Mouse (Mus musculus): ENCODE results near the gene Gm4553. TPM values are rescaled to one million over a fixed set of nuclear protein-coding genes. Genes with fewer than 3 reads are reported as not detected.

The Gm4553 gene
- polyA plus RNA-seq (2012; ENCODE audit: low replicate concordance) = not detected in 2 replicates

GRCm38 (mm10) chr7:142165639-142166038 lies at the start of gene Gm4553:
Gene Gm4553 (minus strand): TSS chr7:142165739.

GRCm38 (mm10) chr7:142211559-142211958 lies 46.0 kb upstream of the Gm4553 start, which contains the start of gene Gm7579:
Gene Gm7579 (plus strand): TSS chr7:142211859.

GRCm38 (mm10) chr7:142201064-142201463 lies 35.5 kb upstream of the Gm4553 start, which contains the start of gene Krtap5-3:
Gene Krtap5-3 (plus strand): TSS chr7:142201364.

GRCm38 (mm10) chr7:142190289-142190688 lies 24.8 kb upstream of the Gm4553 start, which contains the start of gene Gm10153:
Gene Gm10153 (minus strand): TSS chr7:142190389.

GRCm38 (mm10) chr7:142175905-142176304 lies 10.4 kb upstream of the Gm4553 start, which contains the start of gene Krtap5-2:
Gene Krtap5-2 (minus strand): TSS chr7:142176005.

GRCm38 (mm10) chr7:142157013-142157412 lies 8.5 kb downstream of the Gm4553 start, which contains the start of gene Gm29735:
Gene Gm29735 (minus strand): TSS chr7:142157113.

GRCm38 (mm10) chr7:142144507-142144906 lies 21.0 kb downstream of the Gm4553 start, which contains the start of gene Gm45337:
Gene Gm45337 (minus strand): TSS chr7:142144607.

GRCm38 (mm10) chr7:142135934-142136333 lies 29.6 kb downstream of the Gm4553 start, which contains the start of gene Gm39115:
Gene Gm39115 (minus strand): TSS chr7:142136034.

GRCm38 (mm10) chr7:142120629-142121028 lies 44.9 kb downstream of the Gm4553 start, which contains the start of gene Gm45618:
Gene Gm45618 (minus strand): TSS chr7:142120729.

Other genes with a start within 250 kb of the Gm4553 start
- 46.2 and 87.7 TPM in 2 replicates for gene Tollip, start 247.2 kb downstream of the Gm4553 start, polyA plus RNA-seq (2012; ENCODE audit: low replicate concordance)
- gene Brsk2, start 216.0 kb downstream of the Gm4553 start, polyA plus RNA-seq (2012; ENCODE audit: low replicate concordance) = 0.05 and 0.15 TPM in 2 replicates
- gene Mob2, start 104.7 kb downstream of the Gm4553 start, polyA plus RNA-seq (2012; ENCODE audit: low replicate concordance) = 11.6 and 41.1 TPM in 2 replicates
- gene Dusp8, start 69.9 kb downstream of the Gm4553 start, polyA plus RNA-seq (2012; ENCODE audit: low replicate concordance) = 0.27 and 1.8 TPM in 2 replicates
- not detected in 2 replicates for gene Gm45618, start 45.0 kb downstream of the Gm4553 start, polyA plus RNA-seq (2012; ENCODE audit: low replicate concordance)
- gene Gm39115, start 29.7 kb downstream of the Gm4553 start, polyA plus RNA-seq (2012; ENCODE audit: low replicate concordance) = not detected in 2 replicates
- not detected in 2 replicates for gene Gm45337, start 21.1 kb downstream of the Gm4553 start, polyA plus RNA-seq (2012; ENCODE audit: low replicate concordance)
- not detected in 2 replicates for gene Gm29735, start 8.6 kb downstream of the Gm4553 start, polyA plus RNA-seq (2012; ENCODE audit: low replicate concordance)
- not detected in 2 replicates for gene Krtap5-2, start 10.3 kb upstream of the Gm4553 start, polyA plus RNA-seq (2012; ENCODE audit: low replicate concordance)
- gene Gm10153, start 24.6 kb upstream of the Gm4553 start, polyA plus RNA-seq (2012; ENCODE audit: low replicate concordance) = not detected in 2 replicates
- gene Krtap5-3, start 35.6 kb upstream of the Gm4553 start, polyA plus RNA-seq (2012; ENCODE audit: low replicate concordance) = not detected in 2 replicates
- gene Gm7579, start 46.1 kb upstream of the Gm4553 start, polyA plus RNA-seq (2012; ENCODE audit: low replicate concordance) = not detected in 2 replicates
- gene Krtap5-5, start 64.2 kb upstream of the Gm4553 start, polyA plus RNA-seq (2012; ENCODE audit: low replicate concordance) = not detected in 2 replicates
- gene Gm40460, start 75.3 kb upstream of the Gm4553 start, polyA plus RNA-seq (2012; ENCODE audit: low replicate concordance) = not detected in 2 replicates
- not detected in 2 replicates for gene Gm2431, start 92.6 kb upstream of the Gm4553 start, polyA plus RNA-seq (2012; ENCODE audit: low replicate concordance)
- not detected in 2 replicates for gene Gm4559, start 108.6 kb upstream of the Gm4553 start, polyA plus RNA-seq (2012; ENCODE audit: low replicate concordance)
- not detected in 2 replicates for gene Krtap5-1, start 131.4 kb upstream of the Gm4553 start, polyA plus RNA-seq (2012; ENCODE audit: low replicate concordance)
- gene Krtap5-4, start 137.8 kb upstream of the Gm4553 start, polyA plus RNA-seq (2012; ENCODE audit: low replicate concordance) = not detected in 2 replicates
- gene Ifitm10, start 208.0 kb upstream of the Gm4553 start, polyA plus RNA-seq (2012; ENCODE audit: low replicate concordance) = 41.9 and 231 TPM in 2 replicates
- 54.8 and 139 TPM in 2 replicates for gene Gm49369, start 216.9 kb upstream of the Gm4553 start, polyA plus RNA-seq (2012; ENCODE audit: low replicate concordance)
- 105 and 131 TPM in 2 replicates for gene Ctsd, start 222.3 kb upstream of the Gm4553 start, polyA plus RNA-seq (2012; ENCODE audit: low replicate concordance)

Data from hematopoietic multipotent progenitor cell, adult 10-12 weeks (in vitro differentiated cells).